Mouse (Mus musculus) myocyte (in vitro differentiated cells): ENCODE results near the gene Eln.

Experiments used
- POLR2A ChIP-seq: IDR thresholded peaks from one replicate; pipeline ENCODE4 v1.6.1; 2011; ENCODE audit warnings: low read depth, mild to moderate bottlenecking, control low read depth, moderate library complexity; ENCODE audit not compliant: insufficient read length
- POLR2AphosphoS2 ChIP-seq: IDR thresholded peaks from one replicate; pipeline ENCODE4 v1.6.1; 2011; ENCODE audit warnings: low read depth, control low read depth; ENCODE audit not compliant: insufficient read length
- TCF12 ChIP-seq: IDR thresholded peaks from one replicate; pipeline ENCODE4 v1.6.1; 2011; ENCODE audit warnings: mild to moderate bottlenecking, control low read depth; ENCODE audit not compliant: poor library complexity, insufficient read depth, severe bottlenecking

GRCm38 (mm10) chr5:134695539-134695938 is 51.6 kb downstream of the Eln start:
- TF ChIP-seq POLR2A (no peak), TCF12 (no peak), POLR2AphosphoS2 (no peak)
